Mouse (Mus musculus) embryonic fibroblast, embryonic 13.5 days (primary cell): ENCODE results near the gene Cyp3a59. TPM values are rescaled to one million over a fixed set of nuclear protein-coding genes. Genes with fewer than 3 reads are reported as not detected.
"Not testable (repeated sequence)": the region's sequence is repeated elsewhere in the genome, so short reads cannot be mapped to it uniquely, and the experiment has no call there.

Source experiments
- H3K27ac ChIP-seq: 2 replicates; pipeline ENCODE4 v1.5.1; 2012; ENCODE audit warnings: low read length, control low read depth, inconsistent platforms; ENCODE audit not compliant: insufficient read depth
- H3K4me1 ChIP-seq: 2 replicates; pipeline ENCODE4 v1.6.1; 2011; ENCODE audit warnings: low read length; ENCODE audit not compliant: control insufficient read depth, insufficient read depth
- H3K4me3 ChIP-seq: 2 replicates; pipeline ENCODE4 v1.5.1; 2011; ENCODE audit warnings: mild to moderate bottlenecking, control low read depth, low read length; ENCODE audit not compliant: insufficient read depth
- CTCF ChIP-seq: IDR thresholded peaks from 2 replicates; pipeline ENCODE4 v1.5.1; 2011; ENCODE audit warnings: mild to moderate bottlenecking, control low read depth, low read length, moderate library complexity, borderline replicate concordance; ENCODE audit not compliant: insufficient read depth
- POLR2A ChIP-seq: IDR thresholded peaks from 2 replicates; pipeline ENCODE4 v1.6.1; 2011; ENCODE audit warnings: low read depth, mild to moderate bottlenecking, control low read depth, low read length, moderate library complexity
- polyA plus RNA-seq: library from polyadenylated mRNA; stranded (reverse); fragments of >200 nt; gene quantifications from 2 replicates; pipeline ENCODE4 v1.2.4, GENCODE M21; 2011; ENCODE audit warnings: low read depth; ENCODE audit not compliant: missing spikeins, insufficient read length

The Cyp3a59 gene
- not detected in 2 replicates for polyA plus RNA-seq

DNA sequence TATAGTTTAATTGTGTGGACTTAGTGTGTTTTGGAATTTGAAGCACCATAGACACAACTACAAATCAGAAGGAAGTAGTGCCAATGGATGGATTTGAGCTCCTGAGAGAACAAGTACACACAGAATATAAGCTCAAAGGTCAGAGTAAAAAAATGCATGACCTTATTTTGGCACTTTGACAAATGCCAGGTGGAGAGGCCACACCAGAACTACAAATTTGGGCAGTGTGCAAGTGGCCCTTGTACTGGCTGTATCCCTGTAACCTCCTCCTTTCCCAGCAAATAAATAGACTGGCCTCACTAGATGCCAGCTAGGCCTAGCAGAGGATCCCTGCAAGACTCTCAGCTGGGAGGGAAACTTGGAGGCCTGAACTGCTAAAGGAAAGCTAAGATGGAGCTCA, at the start of gene Cyp3a59:
Gene Cyp3a59 (plus strand): TSS at position 313 of the 400 bp plus-strand sequence.
- H3K27ac ChIP-seq, H3K4me1 ChIP-seq, H3K4me3 ChIP-seq: not testable (repeated sequence)

DNA sequence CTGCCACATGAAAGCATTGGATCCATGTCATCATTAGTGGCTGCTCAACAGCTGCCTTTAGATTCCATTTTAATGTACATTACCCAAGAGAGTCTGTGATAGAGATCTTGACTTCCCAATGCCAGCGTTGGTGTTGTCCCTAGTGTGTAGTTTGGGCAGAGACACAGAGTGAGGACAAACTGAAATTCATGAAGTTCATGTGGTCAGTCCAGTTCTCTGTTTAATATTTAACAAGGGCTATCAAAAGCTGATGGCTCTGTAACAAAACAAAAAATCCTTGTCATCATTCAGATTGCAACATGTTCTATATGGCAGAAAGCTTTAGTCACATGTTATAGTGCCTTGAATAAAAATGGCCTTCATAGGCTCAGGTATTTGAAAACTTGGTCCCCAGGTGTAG, 9.0 kb upstream of the Cyp3a59 start:
- Histone ChIP-seq H3K4me3 (no peak overlapping the region), H3K4me1 (no peaks in the 10 kb centered on the region), H3K27ac (no peak overlapping the region)
- no peak for TF ChIP-seq CTCF
- no peak for TF ChIP-seq POLR2A

DNA sequence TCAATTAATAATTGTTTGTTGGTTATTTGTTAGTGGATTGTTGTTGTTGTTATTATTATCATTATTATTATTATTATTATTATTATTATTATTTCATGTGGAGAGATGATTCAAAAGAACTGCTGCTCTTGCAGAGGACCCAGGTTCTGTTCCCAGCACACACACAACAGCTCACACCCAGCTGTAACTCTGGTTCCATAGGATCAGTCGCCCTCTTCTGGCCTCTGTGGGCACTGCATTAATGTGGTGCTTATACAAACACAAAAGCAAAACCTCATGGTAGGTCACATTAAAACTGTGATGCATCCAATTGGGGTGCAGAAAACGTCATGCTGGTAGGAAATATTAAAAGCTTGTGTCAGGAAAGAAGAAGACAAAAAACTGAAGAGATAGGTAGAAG, 68.8 kb downstream of the Cyp3a59 start:
- TF ChIP-seq CTCF (no peak), POLR2A (no peak)
- Histone ChIP-seq H3K4me3 (no peak overlapping the region), H3K4me1 (no peaks in the 10 kb centered on the region)

DNA sequence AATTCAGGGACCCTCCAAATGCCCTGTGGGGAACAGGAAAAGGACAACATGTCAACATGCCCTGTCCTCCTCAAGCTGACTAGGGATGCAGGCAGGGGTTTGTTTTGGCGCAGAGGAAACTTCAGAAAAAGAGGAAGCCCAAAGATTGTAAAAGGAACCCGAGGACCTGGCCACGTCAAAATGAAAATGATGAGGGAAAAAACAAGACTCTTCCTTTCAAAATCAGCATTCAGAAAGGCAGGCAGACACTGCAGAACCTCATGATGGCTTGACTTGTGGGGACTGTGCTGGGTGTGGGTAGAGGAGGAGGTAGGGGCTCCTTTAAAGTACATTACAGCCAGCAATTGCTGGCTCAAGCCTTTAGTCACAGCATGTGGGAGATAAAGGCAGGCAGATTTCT, 71.4 kb downstream of the Cyp3a59 start:
- H3K4me1 ChIP-seq: no peaks in the 10 kb centered on the region
- TF ChIP-seq CTCF (no peak), POLR2A (no peak)
- H3K4me3 ChIP-seq: no peak overlapping the region
- no peak overlapping the region for H3K27ac ChIP-seq

More for the DNA sequence above, 68.8 kb downstream of the Cyp3a59 start:
- no peak overlapping the region for H3K27ac ChIP-seq

DNA sequence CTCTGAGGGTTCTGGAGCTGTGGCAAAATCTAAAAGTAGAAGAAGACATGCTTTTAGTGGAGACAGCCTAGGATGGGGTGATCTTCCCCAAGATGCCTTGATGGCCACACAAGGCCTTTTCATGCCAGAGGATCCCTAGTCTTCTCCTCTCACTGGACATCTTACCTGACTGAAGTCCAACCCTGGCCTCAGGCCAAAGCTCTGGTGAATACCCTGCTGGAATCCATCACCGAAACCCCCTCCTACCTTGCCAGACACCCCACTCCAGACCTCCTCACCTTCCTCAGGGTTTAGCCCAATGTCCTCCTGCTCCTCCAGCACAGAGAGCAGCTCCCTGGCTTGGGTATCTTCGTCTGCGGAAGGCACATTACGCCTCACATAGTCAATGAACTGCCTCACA, 79.3 kb downstream of the Cyp3a59 start:
- not testable (repeated sequence) for H3K27ac ChIP-seq, H3K4me1 ChIP-seq, H3K4me3 ChIP-seq

DNA sequence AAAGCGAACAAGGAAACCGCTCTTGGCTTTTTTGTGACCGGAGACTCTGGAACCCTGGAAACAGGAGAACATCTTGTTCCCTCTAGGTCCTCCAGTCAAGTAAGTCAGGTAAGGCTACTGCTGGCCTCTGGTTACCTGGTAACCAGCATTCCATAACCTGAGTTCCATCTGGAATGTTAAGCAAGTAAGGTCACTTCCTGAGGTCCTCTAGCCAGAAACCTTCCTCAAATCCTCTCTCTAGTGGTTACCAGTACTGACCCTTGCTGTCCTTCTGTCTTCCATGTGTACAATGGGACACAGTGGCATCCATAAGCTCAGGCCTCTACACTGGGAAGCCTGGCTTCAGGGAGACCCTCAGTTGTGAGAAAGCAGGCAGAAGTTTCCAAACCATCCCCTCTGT, 81.4 kb downstream of the Cyp3a59 start, which contains the start of gene Gm5565:
Gene Gm5565 (minus strand): TSS at position 101 of the 400 bp plus-strand sequence.
- not testable (repeated sequence) for H3K27ac ChIP-seq, H3K4me1 ChIP-seq, H3K4me3 ChIP-seq

Other genes starting within 250 kb of the Cyp3a59 start
- gene Cyp3a11, start 199.3 kb upstream of the Cyp3a59 start, polyA plus RNA-seq: not detected in 2 replicates
- gene Cyp3a25, start 69.6 kb upstream of the Cyp3a59 start, polyA plus RNA-seq: not detected in 2 replicates
- gene Gm5565, start 81.3 kb downstream of the Cyp3a59 start, polyA plus RNA-seq: not detected in 2 replicates
- gene Gm6309, start 91.5 kb downstream of the Cyp3a59 start, polyA plus RNA-seq: not detected in 2 replicates
- gene 1700001J03Rik, start 106.0 kb downstream of the Cyp3a59 start, polyA plus RNA-seq: not detected in 2 replicates
- gene Rnf6, start 142.3 kb downstream of the Cyp3a59 start, polyA plus RNA-seq: 68.8 and 72.9 TPM in 2 replicates
- gene Cdk8, start 152.0 kb downstream of the Cyp3a59 start, polyA plus RNA-seq: 53.0 and 54.3 TPM in 2 replicates